In genomic region chr11:97210728-97211400, GRCm38 (mm10) we compare ENCODE assay signal across 16 mouse cellular contexts. TPM values are rescaled to one million over a fixed set of nuclear protein-coding genes. Genes with fewer than 3 reads are reported as not detected.
A peak's percentile ranks its signal among the peaks of the same experiment; 100 is the strongest.
DNase-seq lines count a peak whose midpoint lies in the region; ATAC-seq lines count a peak whose summit lies in the region.
"Had no signal": no experiment of that assay in that cellular context is flagged by ENCODE, and none has a peak within 500 bp of the region (broad histone marks: within the 10 kb centered on the region; RNA-seq: fewer than 3 reads in every experiment).

No protein-coding gene starts in this region.

- peaks cover 11% of the 10 kb centered on the region for H3K36me3 ChIP-seq in intestine, embryonic 16.5 days (ENCODE audit: control insufficient read depth, insufficient read depth, low read length)
- H3K36me3 ChIP-seq in liver, embryonic 16.5 days (ENCODE audit: control insufficient read depth, insufficient read depth): peaks cover 7% of the 10 kb centered on the region

- H3K9ac ChIP-seq in intestine, embryonic 16.5 days (ENCODE audit: low read depth, low read length): no peak overlapping the region
- no peak overlapping the region for H3K9ac ChIP-seq in liver, embryonic 16.5 days (ENCODE audit: low read depth, low read length)
- H3K9ac ChIP-seq: limb, embryonic 13.5 days had no signal

- ATAC-seq in intestine, embryonic 16.5 days: peak; percentile 91
- ATAC-seq in liver, embryonic 16.5 days (ENCODE audit: low read depth): peak; percentile 77
- ATAC-seq: forebrain, embryonic 14.5 days had no signal

- peak overlapping the region; percentile 94 for H3K27ac ChIP-seq in intestine, embryonic 16.5 days (ENCODE audit: low read length)
- peak overlapping the region; percentile 61 for H3K27ac ChIP-seq in liver, embryonic 16.5 days (ENCODE audit: low read length)
- H3K27ac ChIP-seq: hindbrain, embryonic 10.5 days; limb, embryonic 13.5 days; midbrain, embryonic 10.5 days had no signal

- no peaks in the 10 kb centered on the region for H3K9me3 ChIP-seq in intestine, embryonic 16.5 days (ENCODE audit: control insufficient read depth, low read length)
- no peaks in the 10 kb centered on the region for H3K9me3 ChIP-seq in liver, embryonic 16.5 days (replicated peaks; ENCODE audit: control insufficient read depth, low read length)
- H3K9me3 ChIP-seq: hindbrain, embryonic 10.5 days; limb, embryonic 13.5 days; midbrain, embryonic 10.5 days had no signal

- H3K4me3 ChIP-seq in intestine, embryonic 16.5 days (ENCODE audit: low read length): no peak overlapping the region
- H3K4me3 ChIP-seq in liver, embryonic 16.5 days (ENCODE audit: low read depth, low read length): no peak overlapping the region
- H3K4me3 ChIP-seq: hindbrain, embryonic 10.5 days; limb, embryonic 13.5 days; midbrain, embryonic 10.5 days had no signal

- H3K27me3 ChIP-seq in intestine, embryonic 16.5 days (replicated peaks; ENCODE audit: control insufficient read depth, insufficient read depth, low read length): no peaks in the 10 kb centered on the region
- H3K27me3 ChIP-seq in liver, embryonic 16.5 days (ENCODE audit: control insufficient read depth, insufficient read depth, low read depth, low read length): no peaks in the 10 kb centered on the region
- H3K27me3 ChIP-seq: limb, embryonic 13.5 days had no signal

- H3K4me1 ChIP-seq in intestine, embryonic 16.5 days (ENCODE audit: control insufficient read depth, insufficient read depth, low read length): peaks cover 18% of the 10 kb centered on the region
- H3K4me1 ChIP-seq in liver, embryonic 16.5 days (ENCODE audit: control insufficient read depth, low read depth, low read length): peaks cover 3% of the 10 kb centered on the region
- H3K4me1 ChIP-seq: hindbrain, embryonic 10.5 days; midbrain, embryonic 10.5 days had no signal

- H3K4me2 ChIP-seq in intestine, embryonic 16.5 days (ENCODE audit: low read depth, low read length): peak overlapping the region; percentile 9; the same call in 1 of the 2 replicates
- H3K4me2 ChIP-seq in liver, embryonic 16.5 days (ENCODE audit: low read depth, low read length): no peak overlapping the region
- H3K4me2 ChIP-seq: limb, embryonic 13.5 days had no signal

- peak; percentile 52 to 75 for DNase-seq in kidney, adult 8-10 months
- DNase-seq in kidney, postnatal 10 days: no peak
- peak; percentile 57 for DNase-seq in fat pad, adult 2 months (ENCODE audit: extremely low read depth, low read depth, low spot score)
- DNase-seq in retina, embryonic 14.5 days (ENCODE audit: low spot score): no peak
- DNase-seq in natural killer cell, adult 2 months (ENCODE audit: low spot score in 2 of 2): no peak
- DNase-seq in thymus, adult 18-20 months: no peak
- DNase-seq: adrenal gland, postnatal 25 days; cerebellum, adult 9-10 months; gastrocnemius, postnatal 25 days; thymus, postnatal 14 days had no signal

- 59% methylated on average over 9 of the region's 9 CpGs for WGBS in intestine, embryonic 16.5 days
- 69% methylated on average over 9 of the region's 9 CpGs for WGBS in liver, embryonic 16.5 days (ENCODE audit: insufficient replicate concordance)

RNA-seq across cellular contexts. Expression of gene Kpnb1, which starts 23.2 kb away (rescaled TPM):
- polyA plus RNA-seq in intestine, embryonic 16.5 days (2015; fragmentation: Nextera tagmentation; extraction: Ambion mirVana): 31.9 and 36.3 TPM in 2 replicates
- polyA plus RNA-seq in liver, embryonic 16.5 days (2015; fragmentation: Nextera tagmentation; extraction: Ambion mirVana): 14.5 and 15.9 TPM in 2 replicates

RNA-seq across cellular contexts. Expression of gene Tbkbp1, which starts 59.6 kb away (rescaled TPM):
- polyA plus RNA-seq in intestine, embryonic 16.5 days (2015; fragmentation: Nextera tagmentation; extraction: Ambion mirVana): 2.0 TPM in 2 replicates
- polyA plus RNA-seq in liver, embryonic 16.5 days (2015; fragmentation: Nextera tagmentation; extraction: Ambion mirVana): 0.84 and 1.1 TPM in 2 replicates

Comparison
In these comparisons a context has a peak if more than half of its experiments do, and no peak if none do; other contexts are left out.
1. DNase-seq: peak in kidney, adult 8-10 months (2 of 2) and fat pad, adult 2 months (single experiment); none in kidney, postnatal 10 days (single experiment), retina, embryonic 14.5 days (single experiment), natural killer cell, adult 2 months (0 of 2) and thymus, adult 18-20 months (0 of 2).